Mouse (Mus musculus): ENCODE data around the gene Zdhhc1. TPM values are rescaled to one million over a fixed set of nuclear protein-coding genes. Genes with fewer than 3 reads are reported as not detected.

The Zdhhc1 gene
- polyA plus RNA-seq, 1 experiment: 15.2 TPM

GRCm38 (mm10) chr8:105448596-105448995 lies 48.1 kb downstream of the Zdhhc1 start:
- TF ChIP-seq CTCF (IDR thresholded peaks at IDR 0.05; ENCODE audit: extremely low read depth, insufficient read length, insufficient replicate concordance, low read depth, low read length) (no peak), POLR2A (IDR thresholded peaks at IDR 0.05; ENCODE audit: low read depth, low read length) (no peak)
- Histone ChIP-seq H3K36me3 (ENCODE audit: control insufficient read depth, insufficient read depth, low read length) (no peaks in the 10 kb centered on the region), H3K4me1 (ENCODE audit: control insufficient read depth, insufficient read depth, insufficient read length, low read length) (no peaks in the 10 kb centered on the region), H3K27ac (ENCODE audit: insufficient read depth, low read depth, low read length) (no peak overlapping the region), H3K27me3 (ENCODE audit: control insufficient read depth, insufficient read depth, low read length) (peaks cover 2% of the 10 kb centered on the region; the same call in 1 of the 2 replicates), H3K4me3 (ENCODE audit: low read depth, low read length) (no peak overlapping the region)
- WGBS: 69% methylated on average over 5 of the region's 5 CpGs

- Histone ChIP-seq H3K27me3 (ENCODE audit: control insufficient read depth, insufficient read depth, low read length) (peaks cover 2% of the 10 kb centered on the region; the same call in 1 of the 2 replicates), H3K4me1 (ENCODE audit: control insufficient read depth, insufficient read depth, insufficient read length, low read length) (no peaks in the 10 kb centered on the region), H3K27ac (ENCODE audit: insufficient read depth, low read depth, low read length) (no peak overlapping the region), H3K36me3 (ENCODE audit: control insufficient read depth, insufficient read depth, low read length) (no peaks in the 10 kb centered on the region), H3K4me3 (ENCODE audit: low read depth, low read length) (no peak overlapping the region)
- WGBS: 90% methylated on average over 3 of the region's 3 CpGs
- TF ChIP-seq POLR2A (IDR thresholded peaks at IDR 0.05; ENCODE audit: low read depth, low read length): no peak
- no peak for TF ChIP-seq CTCF (IDR thresholded peaks at IDR 0.05; ENCODE audit: extremely low read depth, insufficient read length, insufficient replicate concordance, low read depth, low read length)
These were observed 48.5 kb downstream of the Zdhhc1 start for GRCm38 (mm10) chr8:105448188-105448587.

- no peaks in the 10 kb centered on the region for H3K4me1 ChIP-seq (ENCODE audit: control insufficient read depth, insufficient read depth, insufficient read length, low read length)
- WGBS: 47% methylated on average over 4 of the region's 4 CpGs
- H3K36me3 ChIP-seq (ENCODE audit: control insufficient read depth, insufficient read depth, low read length): no peaks in the 10 kb centered on the region
- H3K4me3 ChIP-seq (ENCODE audit: low read depth, low read length): no peak overlapping the region
- peaks cover 2% of the 10 kb centered on the region; the same call in 1 of the 2 replicates for H3K27me3 ChIP-seq (ENCODE audit: control insufficient read depth, insufficient read depth, low read length)
- no peak overlapping the region for H3K27ac ChIP-seq (ENCODE audit: insufficient read depth, low read depth, low read length)
- no peak for TF ChIP-seq CTCF (IDR thresholded peaks at IDR 0.05; ENCODE audit: extremely low read depth, insufficient read length, insufficient replicate concordance, low read depth, low read length)
- TF ChIP-seq POLR2A (IDR thresholded peaks at IDR 0.05; ENCODE audit: low read depth, low read length): no peak
These were observed 50.6 kb downstream of the Zdhhc1 start for GRCm38 (mm10) chr8:105446127-105446552.

GRCm38 (mm10) chr8:105445296-105446126 lies 51.2 kb downstream of the Zdhhc1 start:
- 43% methylated on average over 11 of the region's 11 CpGs for WGBS
- no peaks in the 10 kb centered on the region for H3K36me3 ChIP-seq (ENCODE audit: control insufficient read depth, insufficient read depth, low read length)
- no peaks in the 10 kb centered on the region for H3K27me3 ChIP-seq (ENCODE audit: control insufficient read depth, insufficient read depth, low read length)
- no peak for TF ChIP-seq CTCF (IDR thresholded peaks at IDR 0.05; ENCODE audit: extremely low read depth, insufficient read length, insufficient replicate concordance, low read depth, low read length)
- no peak for TF ChIP-seq POLR2A (IDR thresholded peaks at IDR 0.05; ENCODE audit: low read depth, low read length)
- no peak overlapping the region for H3K27ac ChIP-seq (ENCODE audit: insufficient read depth, low read depth, low read length)
- no peak overlapping the region for H3K4me3 ChIP-seq (ENCODE audit: low read depth, low read length)
- H3K4me1 ChIP-seq (ENCODE audit: control insufficient read depth, insufficient read depth, insufficient read length, low read length): no peaks in the 10 kb centered on the region

GRCm38 (mm10) chr8:105442661-105443060 lies 54.0 kb downstream of the Zdhhc1 start:
- 90% methylated on average over 5 of the region's 5 CpGs for WGBS
- TF ChIP-seq CTCF (IDR thresholded peaks at IDR 0.05; ENCODE audit: extremely low read depth, insufficient read length, insufficient replicate concordance, low read depth, low read length) (no peak), POLR2A (IDR thresholded peaks at IDR 0.05; ENCODE audit: low read depth, low read length) (no peak)
- H3K4me3 ChIP-seq (ENCODE audit: low read depth, low read length): no peak overlapping the region
- H3K36me3 ChIP-seq (ENCODE audit: control insufficient read depth, insufficient read depth, low read length): no peaks in the 10 kb centered on the region
- peaks cover 2% of the 10 kb centered on the region; the same call in 1 of the 2 replicates for H3K4me1 ChIP-seq (ENCODE audit: control insufficient read depth, insufficient read depth, insufficient read length, low read length)
- 0 out of 2 replicates have a peak, but pooled peaks cover 3% of the 10 kb centered on the region for H3K27me3 ChIP-seq (ENCODE audit: control insufficient read depth, insufficient read depth, low read length)
- no peak overlapping the region for H3K27ac ChIP-seq (ENCODE audit: insufficient read depth, low read depth, low read length)

- no peak overlapping the region for H3K27ac ChIP-seq (ENCODE audit: insufficient read depth, low read depth, low read length)
- 0 out of 2 replicates have a peak, but pooled peaks cover 3% of the 10 kb centered on the region for H3K27me3 ChIP-seq (ENCODE audit: control insufficient read depth, insufficient read depth, low read length)
- H3K4me3 ChIP-seq (ENCODE audit: low read depth, low read length): no peak overlapping the region
- H3K36me3 ChIP-seq (ENCODE audit: control insufficient read depth, insufficient read depth, low read length): no peaks in the 10 kb centered on the region
- TF ChIP-seq POLR2A (IDR thresholded peaks at IDR 0.05; ENCODE audit: low read depth, low read length) (no peak), CTCF (IDR thresholded peaks at IDR 0.05; ENCODE audit: extremely low read depth, insufficient read length, insufficient replicate concordance, low read depth, low read length) (peak; percentile 56; the same call in 1 of the 2 replicates)
- peaks cover 8% of the 10 kb centered on the region; the same call in 1 of the 2 replicates for H3K4me1 ChIP-seq (ENCODE audit: control insufficient read depth, insufficient read depth, insufficient read length, low read length)
- WGBS: 13% methylated on average over 6 of the region's 6 CpGs
These were observed 55.3 kb downstream of the Zdhhc1 start for GRCm38 (mm10) chr8:105441433-105441832.

- 62% methylated on average over 5 of the region's 5 CpGs for WGBS
- H3K27ac ChIP-seq (ENCODE audit: insufficient read depth, low read depth, low read length): no peak overlapping the region
- no peak overlapping the region for H3K4me3 ChIP-seq (ENCODE audit: low read depth, low read length)
- no peaks in the 10 kb centered on the region for H3K36me3 ChIP-seq (ENCODE audit: control insufficient read depth, insufficient read depth, low read length)
- TF ChIP-seq CTCF (IDR thresholded peaks at IDR 0.05; ENCODE audit: extremely low read depth, insufficient read length, insufficient replicate concordance, low read depth, low read length) (peak; percentile 30; the same call in 1 of the 2 replicates), POLR2A (IDR thresholded peaks at IDR 0.05; ENCODE audit: low read depth, low read length) (no peak)
- H3K4me1 ChIP-seq (ENCODE audit: control insufficient read depth, insufficient read depth, insufficient read length, low read length): peaks cover 8% of the 10 kb centered on the region; the same call in 1 of the 2 replicates
- H3K27me3 ChIP-seq (ENCODE audit: control insufficient read depth, insufficient read depth, low read length): 0 out of 2 replicates have a peak, but pooled peaks cover 3% of the 10 kb centered on the region
These were observed 57.8 kb downstream of the Zdhhc1 start for GRCm38 (mm10) chr8:105438865-105439264.

Measured in small intestine, adult 2 months (tissue).